In genomic region chr8:54660675-54661074, GRCm38 (mm10) we compare ENCODE assay signal across 8 mouse cellular contexts.
DNase-seq lines count a peak whose midpoint lies in the region; ATAC-seq lines count a peak whose summit lies in the region.

No protein-coding gene starts in this region.

- no peak overlapping the region for H3K9ac ChIP-seq in embryonic facial prominence, embryonic 14.5 days (ENCODE audit: low read depth, low read length)
- no peak overlapping the region for H3K9ac ChIP-seq in hindbrain, embryonic 11.5 days (ENCODE audit: low read depth, low read length)

- no peak overlapping the region for H3K4me2 ChIP-seq in embryonic facial prominence, embryonic 14.5 days (ENCODE audit: low read depth, low read length)
- no peak overlapping the region for H3K4me2 ChIP-seq in hindbrain, embryonic 11.5 days (replicated peaks; ENCODE audit: low read depth, low read length)

- H3K36me3 ChIP-seq in embryonic facial prominence, embryonic 14.5 days (ENCODE audit: control insufficient read depth, insufficient read depth, low read length) = no peaks in the 10 kb centered on the region
- no peaks in the 10 kb centered on the region for H3K36me3 ChIP-seq in hindbrain, embryonic 11.5 days (ENCODE audit: control insufficient read depth, insufficient read depth, low read length)

- no peaks in the 10 kb centered on the region for H3K27me3 ChIP-seq in embryonic facial prominence, embryonic 14.5 days (replicated peaks; ENCODE audit: control insufficient read depth, insufficient read depth, low read length)
- no peaks in the 10 kb centered on the region for H3K27me3 ChIP-seq in hindbrain, embryonic 11.5 days (ENCODE audit: control insufficient read depth, insufficient read depth, low read length)

- peak; percentile 60 for ATAC-seq in embryonic facial prominence, embryonic 14.5 days (ENCODE audit: low read depth)
- peak; percentile 61 for ATAC-seq in hindbrain, embryonic 11.5 days (ENCODE audit: low FRiP score)
- peak; percentile 97 for ATAC-seq in megakaryocyte progenitor cell, adult 5-6 weeks (replicated peaks; ENCODE audit: poor library complexity)

- H3K4me3 ChIP-seq in embryonic facial prominence, embryonic 14.5 days (ENCODE audit: low read depth, low read length) = no peak overlapping the region
- H3K4me3 ChIP-seq in hindbrain, embryonic 11.5 days (ENCODE audit: low read depth, low read length) = no peak overlapping the region

- WGBS in embryonic facial prominence, embryonic 14.5 days = 26% methylated on average over 5 of the region's 5 CpGs
- 50% methylated on average over 5 of the region's 5 CpGs for WGBS in hindbrain, embryonic 11.5 days

- H3K9me3 ChIP-seq in embryonic facial prominence, embryonic 14.5 days (ENCODE audit: control insufficient read depth, low read length) = no peaks in the 10 kb centered on the region
- H3K9me3 ChIP-seq in hindbrain, embryonic 11.5 days (ENCODE audit: control insufficient read depth, low read length) = no peaks in the 10 kb centered on the region

- H3K27ac ChIP-seq in embryonic facial prominence, embryonic 14.5 days (replicated peaks; ENCODE audit: low read depth, low read length) = no peak overlapping the region
- H3K27ac ChIP-seq in hindbrain, embryonic 11.5 days (ENCODE audit: low read depth, low read length) = no peak overlapping the region

- H3K4me1 ChIP-seq in embryonic facial prominence, embryonic 14.5 days (ENCODE audit: control insufficient read depth, insufficient read depth, low read length) = no peaks in the 10 kb centered on the region
- no peaks in the 10 kb centered on the region for H3K4me1 ChIP-seq in hindbrain, embryonic 11.5 days (replicated peaks; ENCODE audit: control insufficient read depth, insufficient read depth, low read length)

- peak; percentile 52 for DNase-seq in testis, postnatal 10 days (ENCODE audit: low spot score)
- no peak for DNase-seq in testis, postnatal 14 days (ENCODE audit: low spot score)
- peak; percentile 51 to 53 for DNase-seq in adrenal gland, postnatal 36 days
- peak; percentile 69 for DNase-seq in embryonic facial prominence, embryonic 14.5 days (ENCODE audit: low spot score)
- DNase-seq in hindbrain, embryonic 11.5 days (ENCODE audit: low spot score) = peak; percentile 47
- peak; percentile 39 to 74 for DNase-seq in layer of hippocampus, postnatal 14 days (ENCODE audit: low spot score in 2 of 2)
- DNase-seq in telencephalon, adult 2 months (ENCODE audit: low read depth, low spot score) = peak; percentile 33
